Mouse (Mus musculus) urinary bladder, postnatal 0 days (tissue): ENCODE measurements around the gene Grm5. TPM values are rescaled to one million over a fixed set of nuclear protein-coding genes. Genes with fewer than 3 reads are reported as not detected.

Experiments
- polyA plus RNA-seq: library from polyadenylated mRNA; unstranded; fragments of >200 nt; fragmentation: Nextera tagmentation; extraction: Ambion mirVana; gene quantifications from 2 replicates; pipeline ENCODE4 v1.2.1, GENCODE M21; 2015

Grm5 gene
- not detected in 2 replicates for polyA plus RNA-seq

DNA sequence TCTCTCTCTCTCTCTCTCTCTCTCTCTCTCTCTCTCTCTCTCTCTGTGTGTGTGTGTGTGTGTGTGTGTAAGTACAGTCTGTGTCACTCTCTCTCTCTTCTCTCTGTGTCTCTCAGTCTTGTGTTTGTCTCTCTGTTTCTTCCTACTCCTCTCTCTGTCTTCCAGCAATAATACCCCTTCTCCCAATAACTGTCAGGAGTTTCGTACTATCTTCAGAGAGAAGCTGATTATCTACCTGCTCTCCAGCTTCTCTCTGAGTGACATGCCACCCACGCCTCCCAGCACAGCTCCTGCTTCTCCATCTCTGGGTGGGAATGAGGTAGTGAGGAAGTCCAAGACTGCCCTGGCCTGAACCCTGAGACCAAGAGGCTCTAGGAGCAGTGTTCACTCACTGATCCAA lies at the start of gene Grm5:
TSS of gene Grm5 (plus strand) at position 301 of the 400 bp plus-strand sequence.

Other genes starting within 250 kb of the Grm5 start
- not detected in 2 replicates for gene Tyr, start 90.7 kb upstream of the Grm5 start, polyA plus RNA-seq